Mouse (Mus musculus) myocyte (in vitro differentiated cells): Measurements from ENCODE around the gene Cfap73.
A peak's percentile ranks its signal among the peaks of the same experiment; 100 is the strongest.

Experiments used
- CEBPB ChIP-seq: IDR thresholded peaks from 2 replicates; pipeline ENCODE4 v1.6.1; 2011; ENCODE audit warnings: mild to moderate bottlenecking, moderate library complexity; ENCODE audit not compliant: poor library complexity, insufficient read depth, severe bottlenecking
- E2F4 ChIP-seq: IDR thresholded peaks from one replicate; pipeline ENCODE4 v1.6.1; 2011; ENCODE audit warnings: mild to moderate bottlenecking, control low read depth, moderate library complexity; ENCODE audit not compliant: insufficient read depth
- MAX ChIP-seq: IDR thresholded peaks from one replicate; pipeline ENCODE4 v1.6.1; 2011; ENCODE audit warnings: low read depth, mild to moderate bottlenecking, control low read depth
- MYOD1 ChIP-seq, 3 experiments: IDR thresholded peaks; one replicate each; pipeline ENCODE4 v1.6.1; 2011; ENCODE audit warnings: control low read depth in 2 of 3, low read depth in 2 of 3, mild to moderate bottlenecking in 2 of 3, moderate library complexity in 1 of 3; ENCODE audit not compliant: insufficient read length in 2 of 3, control insufficient read depth in 1 of 3
- MYOG ChIP-seq, 3 experiments: IDR thresholded peaks; one replicate each; pipeline ENCODE4 v1.6.1; 2011; ENCODE audit warnings: control low read depth in 2 of 3, low read depth in 2 of 3, mild to moderate bottlenecking in 2 of 3; ENCODE audit not compliant: insufficient read length in 2 of 3, control insufficient read depth in 1 of 3, insufficient read depth in 1 of 3
- POLR2A ChIP-seq: IDR thresholded peaks from one replicate; pipeline ENCODE4 v1.6.1; 2011; ENCODE audit warnings: low read depth, mild to moderate bottlenecking, control low read depth, moderate library complexity; ENCODE audit not compliant: insufficient read length
- POLR2AphosphoS2 ChIP-seq: IDR thresholded peaks from one replicate; pipeline ENCODE4 v1.6.1; 2011; ENCODE audit warnings: low read depth, control low read depth; ENCODE audit not compliant: insufficient read length
- REST ChIP-seq: IDR thresholded peaks from one replicate; pipeline ENCODE4 v1.6.1; 2011; ENCODE audit warnings: mild to moderate bottlenecking, control low read depth, moderate library complexity; ENCODE audit not compliant: insufficient read depth, insufficient read length
- SRF ChIP-seq: IDR thresholded peaks from one replicate; pipeline ENCODE4 v1.6.1; 2011; ENCODE audit warnings: low read depth; ENCODE audit not compliant: control insufficient read depth, insufficient read length
- TCF12 ChIP-seq: IDR thresholded peaks from one replicate; pipeline ENCODE4 v1.6.1; 2011; ENCODE audit warnings: mild to moderate bottlenecking, control low read depth; ENCODE audit not compliant: poor library complexity, insufficient read depth, severe bottlenecking
- TCF3 ChIP-seq: IDR thresholded peaks from one replicate; pipeline ENCODE4 v1.6.1; 2011; ENCODE audit warnings: low read depth, control low read depth; ENCODE audit not compliant: insufficient read length
- USF1 ChIP-seq: IDR thresholded peaks from one replicate; pipeline ENCODE4 v1.6.1; 2011; ENCODE audit warnings: low read depth, mild to moderate bottlenecking, control low read depth, moderate library complexity

GRCm38 (mm10) chr5:120648569-120649373 lies 14.7 kb upstream of the Cfap73 start, which contains the start of gene Rasal1:
- TF ChIP-seq E2F4 (no peak), POLR2A (no peak), MAX (no peak), MYOD1 (IDR thresholded peaks at IDR 0.05; ENCODE audit: control insufficient read depth in 1 of 3, insufficient read length in 2 of 3, low read depth in 2 of 3) (no peak), TCF12 (no peak), CEBPB (no peak), MYOG (IDR thresholded peaks at IDR 0.05; ENCODE audit: control insufficient read depth in 1 of 3, insufficient read depth in 1 of 3, insufficient read length in 2 of 3, low read depth in 2 of 3) (peak in 1 of 3 experiments; percentile 7), REST (no peak), POLR2AphosphoS2 (no peak), TCF3 (no peak), SRF (no peak), USF1 (no peak)
